Mouse (Mus musculus): ENCODE results near the gene Npcd.

Npcd gene

DNA sequence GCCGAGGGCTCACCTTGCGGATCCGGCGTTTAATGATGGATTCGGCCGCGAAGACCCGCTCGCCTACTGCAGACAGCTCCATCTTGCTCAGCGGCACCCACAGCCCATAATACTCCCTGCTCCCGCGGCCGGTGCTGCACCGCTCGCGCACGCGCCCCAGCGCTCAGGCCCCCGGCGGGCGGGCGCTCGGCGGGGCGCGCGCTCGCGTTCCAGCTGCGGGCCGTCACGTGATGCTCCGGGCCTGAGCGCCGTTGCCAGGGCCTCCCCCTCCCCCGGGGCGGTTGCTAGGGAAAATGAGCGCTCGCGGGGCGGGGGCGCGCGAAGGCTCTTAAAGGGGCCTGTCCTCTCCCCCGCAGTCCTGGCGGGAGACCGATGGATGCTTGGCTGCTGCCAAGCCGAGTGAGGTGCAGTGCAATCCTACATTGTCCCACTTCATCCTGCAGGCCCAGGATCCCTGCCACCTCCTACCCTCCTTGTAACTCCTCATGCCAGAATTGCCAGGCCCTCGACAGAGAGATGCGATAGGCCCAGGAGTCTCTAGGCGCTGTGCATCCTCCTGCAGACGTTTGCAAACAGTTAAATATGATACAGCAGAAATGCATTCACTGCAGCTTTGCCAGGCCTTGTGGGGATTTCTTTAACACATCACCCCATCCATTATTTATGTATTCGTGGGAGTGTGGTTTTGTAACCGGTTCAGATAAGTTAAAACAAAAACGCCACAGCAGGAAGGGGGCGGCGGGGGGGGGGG lies at the start of gene Npcd, which contains the start of gene Cbx6:
Gene Npcd (minus strand): TSS at position 108 of the 751 bp plus-strand sequence.
Gene Cbx6 (minus strand): TSS at position 559 of the 751 bp plus-strand sequence.
- peak; percentile 97 for DNase-seq

DNA sequence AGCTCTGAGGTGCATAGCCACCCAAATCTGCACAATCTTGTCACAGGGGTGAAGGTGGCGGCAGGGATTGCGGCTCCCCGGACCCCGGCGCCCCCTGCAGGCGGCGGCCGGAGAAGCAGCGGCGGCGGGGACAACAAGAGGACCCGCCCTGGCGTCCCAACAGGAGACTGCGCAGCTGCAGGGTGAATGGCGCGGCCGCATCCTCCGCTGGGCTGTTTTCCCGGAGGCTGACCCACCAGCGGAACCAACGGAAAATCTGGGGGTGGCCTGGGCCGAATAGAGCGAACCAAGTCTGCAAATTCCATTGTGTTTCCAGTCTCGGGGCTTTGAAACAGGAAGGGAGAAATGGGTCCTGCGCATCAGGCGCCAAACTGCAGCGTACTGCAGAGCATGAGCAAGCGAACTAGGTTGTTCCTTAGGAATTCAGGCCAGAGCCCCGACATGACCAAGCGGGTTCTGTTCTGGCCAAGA lies 49.4 kb upstream of the Npcd start:
- DNase-seq = peak; percentile 95

DNA sequence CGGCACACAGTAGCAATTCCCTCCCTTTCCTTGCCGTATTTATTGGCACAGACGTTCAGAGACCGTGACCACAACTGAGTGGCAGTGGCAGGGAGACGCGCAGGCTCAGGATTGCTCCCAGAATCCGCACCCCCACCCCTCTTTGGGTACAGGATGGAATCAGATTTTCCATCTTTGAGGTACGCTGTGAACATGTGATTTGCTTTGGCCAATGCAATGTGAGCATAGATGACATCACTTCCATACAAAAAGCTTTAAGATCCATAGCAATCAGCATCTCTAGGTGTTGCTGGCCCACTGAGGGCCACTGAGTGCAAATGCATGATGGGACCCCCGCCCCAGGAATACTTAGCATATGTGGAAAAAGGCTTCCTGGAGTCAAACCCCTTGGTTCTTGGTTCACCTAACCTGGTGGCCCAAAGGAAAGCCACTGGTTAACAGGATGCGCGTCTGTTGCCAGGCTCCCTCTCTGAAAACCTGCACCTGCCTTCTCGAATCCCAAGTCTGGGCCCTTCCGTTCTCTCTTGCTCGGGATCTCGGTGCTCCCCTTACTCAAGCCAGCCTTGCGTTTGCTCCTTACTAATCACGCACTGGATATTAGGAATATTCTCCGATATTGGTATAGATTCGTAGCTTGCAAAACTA lies 48.7 kb upstream of the Npcd start:
- DNase-seq = peak; percentile 69

DNA sequence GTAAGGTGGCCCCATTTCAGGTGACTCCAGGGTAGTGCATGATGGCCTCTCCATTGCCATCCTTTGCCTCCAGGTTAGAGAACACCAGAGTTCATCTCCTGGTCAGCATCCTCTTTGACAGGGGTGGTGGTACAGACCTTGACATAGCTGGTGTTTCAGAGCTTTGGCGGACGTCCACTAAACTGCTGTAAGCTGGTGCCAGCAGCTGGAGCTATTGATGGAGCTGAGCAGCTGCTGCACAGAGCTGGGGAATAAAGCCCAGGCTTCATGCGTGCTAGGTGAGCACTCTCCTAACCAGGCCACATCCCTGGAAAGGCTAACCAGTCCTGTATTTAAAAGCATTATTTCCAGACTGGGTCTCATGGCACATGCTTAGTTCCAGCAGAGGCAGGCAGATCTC lies 46.4 kb upstream of the Npcd start:
- peak; percentile 26 for DNase-seq

DNA sequence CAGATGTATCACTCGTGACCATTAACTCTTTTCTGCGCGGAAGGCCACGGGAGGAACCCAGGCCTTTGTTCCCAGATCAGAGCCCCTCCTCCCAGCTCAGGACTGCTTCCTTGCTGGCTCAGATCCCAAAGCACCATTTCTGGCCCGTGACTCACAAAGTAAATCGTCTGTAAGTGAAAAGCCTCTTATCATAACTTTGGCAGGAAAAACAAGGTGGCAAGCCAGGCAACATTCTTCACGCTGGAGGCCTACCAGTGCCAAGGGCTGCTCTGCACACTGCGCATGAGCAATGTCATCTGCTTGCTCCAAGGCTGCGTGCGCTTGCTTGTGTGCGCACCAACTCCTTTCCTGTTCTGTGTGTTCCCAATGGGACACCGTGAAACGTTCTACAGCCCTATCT lies 45.3 kb upstream of the Npcd start:
- peak; percentile 63 for DNase-seq

DNA sequence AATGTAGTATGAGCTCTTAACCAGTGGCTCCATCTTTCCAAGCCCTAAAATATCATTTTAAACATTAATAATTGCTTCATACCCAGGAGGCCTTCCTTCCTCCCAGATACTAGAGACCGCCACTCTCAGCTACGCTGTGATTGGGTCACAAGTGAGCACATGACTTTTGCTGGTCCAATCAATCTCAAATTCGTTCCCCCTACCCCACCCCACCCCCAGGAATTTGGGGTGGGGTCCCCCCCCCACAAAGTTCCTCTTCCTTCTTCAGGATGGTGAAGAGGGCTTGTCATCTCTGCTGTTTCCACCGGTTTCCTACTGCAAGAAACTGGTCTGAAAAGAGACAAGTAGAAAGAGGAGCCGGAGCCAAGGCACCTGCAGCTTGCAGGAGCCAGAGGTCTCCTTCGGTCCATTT lies 44.7 kb upstream of the Npcd start:
- no peak for DNase-seq

DNA sequence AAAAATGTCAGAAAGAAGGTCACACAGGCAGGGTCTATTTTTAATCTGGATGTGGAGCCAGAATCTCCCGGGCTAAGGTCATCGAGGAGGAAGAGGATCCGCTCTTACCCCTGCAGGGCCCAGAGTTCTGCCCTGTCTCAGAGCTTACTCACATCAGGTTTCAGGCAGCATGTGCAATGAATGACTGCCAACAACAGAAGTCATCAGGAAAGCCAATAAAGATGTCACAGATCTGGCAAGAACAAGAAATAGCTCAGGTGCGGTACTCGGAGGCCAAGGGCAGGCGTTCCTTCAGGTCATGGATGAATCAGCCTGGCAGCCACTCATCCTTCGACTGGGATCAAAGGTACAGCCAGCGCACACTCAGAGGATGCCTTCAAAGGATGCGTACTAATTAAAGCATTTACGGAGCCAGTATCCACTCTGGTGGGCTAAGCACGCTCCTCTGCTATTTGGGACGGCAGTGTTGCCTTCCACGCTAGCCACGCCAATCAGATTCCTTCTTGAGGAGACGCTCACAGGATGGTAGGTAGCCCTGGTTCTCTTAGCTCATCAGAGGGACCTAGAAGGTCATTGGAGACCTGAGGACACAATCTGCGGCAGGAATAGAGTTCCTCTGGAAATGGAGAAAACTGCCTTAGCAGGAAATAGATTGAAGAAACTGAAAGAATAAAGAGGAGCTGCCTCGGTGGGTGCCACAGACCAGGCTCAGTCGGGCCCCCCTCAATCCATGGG lies 41.4 kb upstream of the Npcd start:
- DNase-seq = no peak

DNA sequence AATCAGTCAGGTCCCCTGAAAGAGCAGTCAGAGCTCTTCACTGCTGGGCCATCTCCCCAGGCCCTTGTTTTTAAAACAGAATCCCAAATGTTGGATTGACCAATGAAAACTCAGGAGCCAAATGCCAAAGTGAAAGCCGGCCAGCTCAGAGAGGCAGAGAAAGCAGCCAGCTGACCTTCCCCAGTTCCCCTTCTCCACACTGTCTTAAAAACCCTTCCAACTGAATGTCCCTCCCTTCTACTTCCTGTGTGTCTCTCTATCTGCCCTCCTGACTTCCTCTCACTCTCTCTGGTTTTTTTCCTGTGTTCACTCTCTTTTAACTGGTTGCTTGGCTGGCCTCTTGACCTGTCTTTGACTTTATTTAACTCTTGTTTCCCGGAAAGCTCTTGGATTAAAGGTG lies 40.0 kb upstream of the Npcd start:
- no peak for DNase-seq

DNA sequence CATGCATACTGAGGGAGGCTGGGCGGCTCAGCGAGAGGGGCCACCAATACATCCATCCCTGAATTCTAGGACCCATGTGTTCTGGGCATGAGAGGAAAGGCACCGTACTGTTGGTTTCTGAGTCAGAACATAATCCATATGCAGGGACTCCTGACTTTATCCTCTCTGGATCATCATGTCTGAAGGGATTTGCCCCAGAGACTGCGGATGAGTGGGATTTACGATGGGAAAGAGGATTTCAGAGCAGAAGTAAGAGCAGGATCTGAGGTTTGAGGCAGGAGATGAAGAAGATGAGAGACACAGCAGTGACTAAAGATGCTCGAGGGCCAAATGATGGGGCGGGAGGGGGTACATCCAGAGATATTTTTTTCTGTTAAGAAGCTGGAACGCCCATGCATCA lies 39.5 kb upstream of the Npcd start:
- no peak for DNase-seq

DNA sequence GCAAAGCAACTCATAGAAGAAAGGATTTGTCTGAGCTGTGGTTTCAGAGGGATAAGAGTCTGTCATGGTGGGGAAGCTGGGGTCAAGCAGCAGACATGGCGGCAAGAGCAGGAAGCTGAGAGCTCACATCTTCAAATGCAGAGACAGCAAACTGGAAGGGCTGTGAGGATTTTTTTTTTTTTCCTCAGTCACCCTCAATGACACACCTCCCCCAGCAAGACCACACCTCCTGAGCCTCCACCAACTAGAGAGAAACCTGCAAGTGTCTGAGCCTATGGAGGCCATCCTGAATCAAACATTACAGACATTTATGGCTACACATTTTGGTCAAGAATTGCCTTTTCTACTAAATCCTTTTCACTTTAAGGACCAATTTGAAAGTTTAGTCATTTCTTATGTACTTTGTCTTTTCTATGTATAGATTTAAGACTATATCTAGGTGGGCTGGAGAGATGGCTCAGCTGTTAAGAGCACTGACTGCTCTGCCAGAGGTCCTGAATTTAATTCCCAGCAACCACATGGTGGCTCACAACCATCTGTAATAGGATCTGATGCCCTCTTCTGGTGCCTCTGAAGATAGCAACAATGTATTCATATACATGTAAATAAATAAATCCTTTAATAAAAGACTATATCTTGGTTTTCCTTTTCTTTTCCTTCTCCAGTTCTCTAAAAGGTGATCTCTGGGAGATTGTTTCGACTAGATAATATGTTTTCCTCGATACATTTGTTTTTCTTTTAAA lies 33.4 kb upstream of the Npcd start:
- no peak for DNase-seq

DNA sequence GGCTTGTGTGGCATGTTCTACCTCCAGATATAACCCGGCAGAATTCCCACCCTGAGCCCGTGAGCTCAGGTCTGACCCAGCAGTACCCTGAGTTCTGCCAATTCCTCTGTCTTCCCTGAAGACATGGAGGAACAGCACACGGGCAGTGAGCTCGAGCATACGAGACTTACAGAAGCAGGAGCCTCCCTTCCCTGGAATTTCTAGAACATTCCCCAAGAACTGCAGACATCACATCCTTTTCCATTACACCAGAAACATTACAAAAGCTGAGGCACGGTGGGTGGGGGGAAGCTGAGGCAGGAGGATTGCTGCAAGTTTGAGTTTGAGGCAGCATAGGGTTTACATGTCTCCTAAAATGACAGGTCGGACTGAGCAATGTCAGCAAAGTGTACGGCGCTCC lies 25.8 kb upstream of the Npcd start:
- DNase-seq = no peak

DNA sequence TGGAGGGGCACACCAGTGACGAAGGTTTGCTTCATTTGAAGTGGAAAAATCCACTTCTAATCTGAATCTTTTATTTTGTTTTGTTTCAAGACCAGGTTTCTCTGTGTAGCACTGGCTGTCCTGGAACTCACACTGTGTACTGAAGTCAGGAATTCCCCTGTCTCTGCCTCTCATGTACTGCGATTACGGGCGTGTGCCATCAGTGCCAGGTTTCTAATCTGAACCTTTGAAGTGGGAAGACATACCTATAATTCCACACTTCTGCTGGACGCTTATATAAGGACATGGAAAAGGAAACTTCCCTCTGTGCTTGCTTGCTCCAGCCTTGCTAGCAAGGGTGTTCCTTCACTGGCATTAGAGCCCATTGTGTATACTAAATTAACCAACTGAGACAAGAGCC lies 24.9 kb upstream of the Npcd start:
- no peak for DNase-seq

DNA sequence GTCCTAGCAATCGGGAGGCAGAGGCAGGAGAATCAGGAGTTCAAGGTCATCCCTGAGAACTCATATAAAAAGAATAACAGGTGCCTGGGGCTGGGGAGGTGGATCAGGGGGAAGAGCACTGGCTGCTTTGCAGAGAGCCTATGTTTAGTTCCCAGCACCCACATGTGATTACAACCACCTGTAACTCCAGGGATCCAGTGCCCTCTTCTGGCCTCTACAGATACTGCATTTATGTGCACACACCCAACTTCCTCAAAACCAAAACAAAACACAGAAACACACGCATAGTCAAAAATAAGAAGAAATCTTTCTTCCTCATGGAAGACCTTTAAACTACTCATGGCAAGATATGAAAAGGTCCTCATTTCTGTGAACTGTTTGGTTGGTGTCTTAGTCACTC lies 16.1 kb upstream of the Npcd start:
- DNase-seq = no peak

DNA sequence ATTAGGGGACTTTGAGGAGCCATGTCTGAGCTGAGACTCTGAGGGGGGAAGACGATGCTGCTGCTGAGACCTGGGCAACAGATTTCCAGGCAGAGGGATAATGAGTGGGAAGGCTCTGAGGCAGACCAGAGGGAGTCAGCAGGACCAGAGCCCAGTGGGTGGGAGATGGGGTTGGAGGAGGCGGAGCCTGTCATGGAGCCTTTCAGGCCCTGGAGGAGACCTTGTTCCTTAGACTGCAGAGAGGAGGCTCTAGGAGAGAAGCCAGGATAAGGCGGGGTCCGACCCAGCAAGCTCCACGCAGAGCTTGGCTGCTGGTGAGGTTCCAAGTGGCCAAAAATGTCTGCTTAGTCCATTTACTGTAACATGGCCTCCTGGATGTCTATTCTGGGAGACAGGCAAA lies 13.1 kb upstream of the Npcd start:
- DNase-seq = no peak

DNA sequence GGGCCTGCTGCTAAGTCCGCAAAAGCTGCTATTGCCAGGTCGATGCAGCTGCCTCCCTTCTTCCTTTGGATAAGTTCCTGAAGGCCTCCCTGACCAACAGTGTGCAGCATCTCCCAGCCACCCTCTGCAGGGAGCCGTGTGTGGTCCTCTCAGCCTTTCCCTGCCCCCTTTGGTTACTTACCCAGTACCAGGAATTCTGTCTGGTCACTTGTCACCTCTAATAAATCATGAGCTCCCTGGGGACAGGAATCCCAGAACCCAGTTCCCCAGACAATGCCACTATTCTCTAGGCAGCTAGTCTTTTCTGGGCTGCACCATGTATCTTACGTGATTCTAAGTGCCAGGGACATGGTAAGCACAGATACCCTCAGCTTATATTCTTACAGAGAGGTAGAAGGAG lies 11.9 kb upstream of the Npcd start:
- no peak for DNase-seq

DNA sequence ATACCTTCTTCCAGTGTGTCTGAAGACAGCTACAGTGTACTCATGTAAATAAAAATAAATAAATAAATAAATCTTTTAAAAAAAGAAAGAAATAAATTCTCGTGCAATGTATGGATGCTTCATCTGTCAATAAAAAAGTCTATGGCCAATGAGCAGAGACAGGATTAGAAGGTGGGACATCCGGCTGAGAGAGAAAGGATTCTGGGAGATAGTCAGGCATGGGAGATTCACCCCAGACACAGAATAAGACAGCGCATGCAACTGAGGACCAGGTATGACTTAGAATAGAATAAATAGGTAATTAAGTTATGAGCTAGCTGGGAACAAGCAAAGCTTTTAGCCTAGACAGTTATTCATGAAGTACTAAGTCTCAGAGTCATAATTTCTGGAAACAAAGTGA lies 8.9 kb upstream of the Npcd start:
- DNase-seq = no peak

DNA sequence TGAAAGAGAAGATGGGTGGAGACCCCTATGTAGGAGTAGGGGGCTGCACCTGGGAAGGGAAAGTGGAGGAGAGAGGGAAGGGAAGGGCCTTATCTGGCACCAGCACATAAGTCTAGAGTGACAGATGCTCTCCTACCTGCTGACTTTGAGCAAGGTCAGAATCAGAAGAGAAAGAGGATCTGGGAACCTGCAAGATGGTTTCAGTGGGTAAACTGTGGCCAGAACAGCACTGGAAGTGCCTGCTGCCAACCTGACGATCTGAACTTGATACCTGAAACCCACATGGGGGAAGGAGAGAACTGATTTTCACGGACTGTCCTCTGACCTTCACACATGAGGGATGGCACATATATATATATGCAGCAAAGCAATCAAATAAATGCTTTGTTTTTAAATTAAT lies 6.2 kb upstream of the Npcd start:
- no peak for DNase-seq

DNA sequence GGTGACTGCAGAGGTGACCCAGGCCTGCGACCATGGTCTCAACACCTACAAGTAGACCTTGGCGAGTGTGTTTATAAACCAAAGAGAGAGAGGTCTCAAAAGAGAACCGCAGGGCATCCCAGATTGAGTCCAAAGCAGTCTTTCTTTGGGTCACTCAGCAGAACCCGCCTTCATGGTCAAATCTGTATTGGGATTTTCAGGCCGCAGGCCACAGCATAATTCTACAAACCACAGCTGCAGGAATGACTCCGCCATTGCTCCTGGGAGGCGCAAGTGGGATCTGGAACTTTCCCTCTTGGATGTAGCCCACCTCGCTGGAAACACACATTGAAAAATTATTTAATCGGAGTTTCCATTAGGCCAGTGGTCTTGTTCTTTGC lies 834 bp upstream of the Npcd start:
- peak; percentile 51 for DNase-seq

DNA sequence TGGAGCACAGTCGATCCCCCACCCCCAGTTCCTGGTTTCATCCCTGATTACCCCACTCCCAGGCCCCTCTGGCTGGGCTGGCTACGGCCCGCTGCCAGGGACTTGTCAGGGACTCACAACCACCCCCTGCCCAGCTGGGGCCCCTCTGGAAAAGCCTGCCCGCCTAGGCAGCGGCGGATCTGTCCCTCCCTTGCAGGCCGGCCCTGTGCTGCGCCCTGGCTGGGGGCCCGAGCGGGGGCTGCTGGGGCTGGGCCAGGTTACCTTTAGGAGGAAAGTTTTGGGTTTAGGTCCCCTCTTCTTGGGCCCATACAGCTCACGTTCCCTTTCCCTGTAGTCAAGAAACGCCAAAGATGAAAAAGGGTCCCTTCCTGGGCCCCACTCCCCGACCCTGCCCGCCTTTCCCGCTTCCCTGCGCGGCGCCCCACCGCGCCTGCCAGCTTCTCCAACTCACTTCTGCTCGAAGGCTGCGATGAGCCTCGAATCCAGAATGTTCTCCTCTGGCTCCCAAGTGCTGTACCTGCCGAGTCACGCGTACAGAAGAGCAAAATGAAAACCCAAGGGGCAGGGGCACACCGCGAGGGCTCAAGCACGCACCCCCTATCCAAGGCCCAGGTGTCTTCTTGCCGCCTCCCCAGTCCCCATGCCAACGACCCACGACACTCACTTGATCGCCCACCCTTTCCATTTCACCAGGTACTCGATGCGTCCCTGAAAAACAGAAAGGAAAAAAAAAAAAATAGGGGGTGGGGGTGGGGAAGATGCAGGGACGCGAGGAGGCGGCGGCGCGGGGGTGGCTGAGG lies 586 bp downstream of the Npcd start:
- DNase-seq = peak; percentile 77

DNA sequence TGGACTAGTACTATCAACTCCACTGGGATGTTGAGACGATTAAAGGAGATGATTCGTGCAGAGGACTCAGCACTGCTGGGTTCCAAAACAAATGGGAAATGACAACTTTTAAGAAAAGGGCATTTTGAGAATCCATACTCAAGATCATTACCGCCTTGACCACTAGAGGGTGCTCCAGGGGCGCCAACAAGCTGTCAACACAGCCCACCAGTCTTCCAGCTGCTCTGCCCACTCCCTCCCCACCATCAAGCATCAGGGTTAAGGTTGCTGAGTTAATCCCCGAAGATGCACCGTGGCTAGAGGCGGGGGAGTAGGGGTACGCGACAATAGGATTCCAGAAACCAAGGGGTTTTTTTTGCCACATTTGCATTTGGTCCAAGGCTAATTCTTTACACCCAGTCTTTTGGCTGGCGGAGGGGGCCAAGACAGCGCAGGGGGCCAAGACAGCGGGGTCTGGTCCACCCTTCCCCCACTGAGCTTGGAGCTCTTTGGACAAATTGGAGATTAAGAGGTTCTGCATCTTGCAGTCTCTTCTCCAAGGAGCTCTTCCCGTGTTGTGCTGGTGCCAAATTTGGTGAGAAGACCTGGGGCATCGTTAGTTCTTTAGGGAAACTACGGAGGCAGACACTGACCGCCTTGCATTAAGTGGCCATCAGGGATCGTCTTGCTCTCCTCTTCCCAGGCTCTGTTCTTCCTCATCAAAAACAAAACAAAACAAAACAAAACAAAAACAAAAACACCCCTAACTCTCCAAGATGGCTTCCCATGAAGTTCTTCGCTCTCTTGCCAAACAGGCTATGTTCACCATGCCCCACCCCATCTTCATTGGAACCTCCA lies 1.8 kb downstream of the Npcd start:
- peak; percentile 79 for DNase-seq

DNA sequence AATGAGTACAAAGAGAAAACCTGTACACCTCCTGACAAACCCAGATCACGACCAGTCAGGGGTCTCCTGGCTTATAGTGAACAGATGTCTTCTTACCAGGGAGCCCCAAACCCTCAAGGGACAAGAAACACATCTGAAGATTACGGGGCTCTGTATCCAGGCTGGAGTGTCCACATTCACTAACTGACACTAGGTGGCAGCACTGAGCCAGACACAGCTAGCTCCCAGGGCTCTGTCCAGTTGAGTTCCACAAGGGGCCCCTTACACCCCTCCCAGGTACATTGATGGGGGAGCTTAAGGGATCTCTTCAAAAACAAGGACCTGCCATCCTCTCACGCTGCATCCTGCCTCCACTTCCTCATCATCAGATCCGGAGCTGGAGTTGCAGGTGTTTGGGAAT lies 3.6 kb downstream of the Npcd start:
- DNase-seq = peak; percentile 84
